In the genomic region with DNA sequence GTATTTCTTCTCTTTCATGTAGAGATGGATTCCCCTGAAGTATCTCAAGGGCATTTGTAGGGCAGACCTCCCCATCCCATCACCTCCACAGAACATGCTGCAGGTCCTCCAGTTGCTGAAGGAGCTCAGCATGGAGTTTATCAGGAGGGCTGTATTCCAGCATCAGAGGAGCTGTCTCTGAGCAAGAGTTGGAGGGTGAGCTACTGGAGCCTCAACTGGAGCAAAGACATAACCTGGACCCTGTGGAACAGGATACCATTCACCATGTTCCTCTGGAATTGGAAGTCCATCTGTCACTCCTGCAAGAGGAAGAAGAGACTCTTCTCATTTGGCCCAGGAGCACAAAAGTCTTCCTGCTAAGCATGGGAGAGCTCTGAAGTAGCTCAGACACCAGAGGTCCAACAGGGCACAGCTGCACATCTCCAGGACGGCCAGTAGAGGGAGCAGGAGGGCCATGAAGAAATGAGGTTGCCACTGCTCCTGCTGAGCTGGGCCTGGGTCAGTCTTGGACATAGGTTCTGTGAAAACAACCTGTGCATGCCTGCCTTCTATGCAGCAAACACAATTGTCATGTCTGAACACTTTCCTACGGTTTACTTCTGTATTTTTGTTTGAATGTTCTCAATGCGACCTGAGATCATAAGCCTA, we compare ENCODE assay signal across 9 mouse cellular contexts. TPM values are rescaled to one million over a fixed set of nuclear protein-coding genes. Genes with fewer than 3 reads are reported as not detected.
DNase-seq lines count a peak whose midpoint lies in the region; ATAC-seq and TF ChIP-seq lines count a peak whose summit lies in the region.
"Had no signal": no experiment of that assay in that cellular context is flagged by ENCODE, and none has a peak within 500 bp of the region (broad histone marks: within the 10 kb centered on the region; RNA-seq: fewer than 3 reads in every experiment).

No protein-coding gene starts in this region.

- H3K4me3 ChIP-seq in MEL (ENCODE audit: control insufficient read depth in 1 of 2, insufficient read depth in 1 of 2, low read depth in 2 of 2, low read length in 2 of 2), result no peak overlapping the region
- no peak overlapping the region for H3K4me3 ChIP-seq in forebrain, embryonic 16.5 days (replicated peaks; ENCODE audit: low read length)
- H3K4me3 ChIP-seq in lung, embryonic 15.5 days, result no peak overlapping the region
- H3K4me3 ChIP-seq: heart, embryonic 15.5 days had no signal

- TF ChIP-seq RAD21 in MEL (IDR thresholded peaks at IDR 0.05; ENCODE audit: low read depth, low read length), result peak; percentile 95

- no peaks in the 10 kb centered on the region for H3K36me3 ChIP-seq in MEL (ENCODE audit: control insufficient read depth in 1 of 2, insufficient read depth in 2 of 2, low read length in 2 of 2)
- no peaks in the 10 kb centered on the region for H3K36me3 ChIP-seq in forebrain, embryonic 16.5 days (ENCODE audit: control insufficient read depth, insufficient read depth)
- H3K36me3 ChIP-seq in lung, embryonic 15.5 days, result no peaks in the 10 kb centered on the region
- H3K36me3 ChIP-seq: heart, embryonic 15.5 days had no signal

- no peaks in the 10 kb centered on the region for H3K9me3 ChIP-seq in MEL (replicated peaks; ENCODE audit: insufficient read depth, low read length)
- no peaks in the 10 kb centered on the region for H3K9me3 ChIP-seq in forebrain, embryonic 16.5 days (ENCODE audit: control insufficient read depth, low read length)
- no peaks in the 10 kb centered on the region for H3K9me3 ChIP-seq in lung, embryonic 15.5 days
- H3K9me3 ChIP-seq: heart, embryonic 15.5 days had no signal

- no peak overlapping the region for H3K9ac ChIP-seq in MEL (ENCODE audit: control insufficient read depth, low read depth, low read length, poor library complexity, severe bottlenecking)
- no peak overlapping the region for H3K9ac ChIP-seq in forebrain, embryonic 16.5 days (replicated peaks; ENCODE audit: low read depth, low read length)
- 0 out of 2 replicates have a peak overlapping the region, but pooled peaks have one; percentile 7 for H3K9ac ChIP-seq in lung, embryonic 15.5 days
- H3K9ac ChIP-seq: heart, embryonic 15.5 days had no signal

- peak; percentile 84; the same call in 1 of the 2 replicates for ATAC-seq in forebrain, embryonic 16.5 days
- ATAC-seq in lung, embryonic 15.5 days (ENCODE audit: borderline replicate concordance, extremely low read depth, low FRiP score, low TSS enrichment), result peak; percentile 65; the same call in 1 of the 2 replicates

- H3K79me2 ChIP-seq in MEL (ENCODE audit: control insufficient read depth, insufficient read depth, low read length, poor library complexity), result no peaks in the 10 kb centered on the region

- TF ChIP-seq EP300 in MEL (IDR thresholded peaks at IDR 0.05; ENCODE audit: low read depth in 1 of 2, low read length in 2 of 2), result no peak

- H3K27ac ChIP-seq in MEL (ENCODE audit: control insufficient read depth, low read depth, low read length), result no peak overlapping the region
- H3K27ac ChIP-seq in forebrain, embryonic 16.5 days (ENCODE audit: low read length), result no peak overlapping the region
- no peak overlapping the region for H3K27ac ChIP-seq in lung, embryonic 15.5 days
- H3K27ac ChIP-seq: heart, embryonic 15.5 days had no signal

- no peaks in the 10 kb centered on the region for H3K4me1 ChIP-seq in MEL (ENCODE audit: control insufficient read depth in 1 of 2, insufficient read depth in 2 of 2, low read length in 2 of 2)
- H3K4me1 ChIP-seq in forebrain, embryonic 16.5 days (replicated peaks; ENCODE audit: control insufficient read depth, insufficient read depth, low read length), result no peaks in the 10 kb centered on the region
- no peaks in the 10 kb centered on the region for H3K4me1 ChIP-seq in lung, embryonic 15.5 days
- H3K4me1 ChIP-seq: heart, embryonic 15.5 days had no signal

- H3K27me3 ChIP-seq in MEL (ENCODE audit: control insufficient read depth in 1 of 2, insufficient read depth in 2 of 2, low read length in 2 of 2), result peaks cover 0 to 4% of the 10 kb centered on the region in 2 experiments; a peak in 2 of 4 replicates
- H3K27me3 ChIP-seq in forebrain, embryonic 16.5 days (replicated peaks; ENCODE audit: control insufficient read depth, insufficient read depth, low read length), result no peaks in the 10 kb centered on the region
- H3K27me3 ChIP-seq in lung, embryonic 15.5 days, result no peaks in the 10 kb centered on the region; the same call in 1 of the 2 replicates
- H3K27me3 ChIP-seq: heart, embryonic 15.5 days had no signal

- DNase-seq in MEL (ENCODE audit: low read depth, low spot score), result peak; percentile 72
- DNase-seq in cerebellum, adult 11 months, result peak; percentile 55
- peak; percentile 87 for DNase-seq in heart, postnatal 4 days
- DNase-seq in layer of hippocampus, adult 11-12 months (ENCODE audit: low spot score), result peak; percentile 76
- peak; percentile 43 for DNase-seq in ovary, adult 18-20 months (ENCODE audit: low spot score)
- peak; percentile 40 to 44 for DNase-seq in thymus, adult 18-20 months

- WGBS in forebrain, embryonic 16.5 days, result 28% methylated on average over 3 of the region's 3 CpGs
- WGBS in lung, embryonic 15.5 days, result 27% methylated on average over 3 of the region's 3 CpGs

- no peak overlapping the region for H3K4me2 ChIP-seq in forebrain, embryonic 16.5 days (ENCODE audit: low read length)
- H3K4me2 ChIP-seq in lung, embryonic 15.5 days, result no peak overlapping the region
- H3K4me2 ChIP-seq: heart, embryonic 15.5 days had no signal

- no peak for TF ChIP-seq POLR2A in MEL (IDR thresholded peaks at IDR 0.05; ENCODE audit: control insufficient read depth in 1 of 2, insufficient read depth in 1 of 2, low read depth in 1 of 2, low read length in 2 of 2, poor library complexity in 1 of 2)

- peak; percentile 95 to 98 (median 97) for TF ChIP-seq CTCF in MEL (IDR thresholded peaks at IDR 0.05 in 2 of 3, conservative IDR thresholded peaks at IDR 0.05 in 1 of 3; ENCODE audit: control insufficient read depth in 1 of 3, insufficient read depth in 1 of 3, low read depth in 2 of 3, low read length in 3 of 3, poor library complexity in 1 of 3, severe bottlenecking in 1 of 3)

TF ChIP-seq in MEL, 35 proteins besides CTCF, POLR2A, EP300 and RAD21:
- TF ChIP-seq TBP (IDR thresholded peaks at IDR 0.05; ENCODE audit: low read depth, low read length) (no peak), BHLHE40 (IDR thresholded peaks at IDR 0.05; ENCODE audit: borderline replicate concordance, low read depth, low read length) (no peak), ZC3H11A (IDR thresholded peaks at IDR 0.05; ENCODE audit: low read depth, low read length) (peak; percentile 86), NELFE (IDR thresholded peaks at IDR 0.05; ENCODE audit: low read depth, low read length) (no peak), ZNF384 (IDR thresholded peaks at IDR 0.05; ENCODE audit: low read depth, low read length) (no peak), ETS1 (IDR thresholded peaks at IDR 0.05; ENCODE audit: low read depth, low read length) (no peak), SMC3 (IDR thresholded peaks at IDR 0.05; ENCODE audit: low read depth, low read length) (peak; percentile 84), KAT2A (conservative IDR thresholded peaks at IDR 0.05; ENCODE audit: low read depth, low read length) (no peak), MEF2A (IDR thresholded peaks at IDR 0.05; ENCODE audit: extremely low read depth, insufficient replicate concordance, low read depth, low read length, poor library complexity, severe bottlenecking) (no peak), JUND (IDR thresholded peaks at IDR 0.05; ENCODE audit: low read depth, low read length) (no peak), SIN3A (IDR thresholded peaks at IDR 0.05; ENCODE audit: low read length) (0 out of 2 replicates have a peak, but pooled peaks have one; percentile 21), MAX (IDR thresholded peaks at IDR 0.05; ENCODE audit: low read length) (no peak), GATA1 (IDR thresholded peaks at IDR 0.05; ENCODE audit: low read depth, low read length) (no peak)

RNA-seq across cellular contexts. Expression of gene Ifnab, which starts 5.2 kb away (rescaled TPM):
- total RNA-seq in MEL (2012; rRNA removed), result not detected in 2 replicates
- not detected for polyA plus RNA-seq in MEL (2012; ENCODE audit: insufficient read depth in 1 of 2, insufficient read length in 2 of 2, low read depth in 1 of 2, low replicate concordance in 2 of 2, missing spikeins in 1 of 2)
- not detected in 2 replicates for polyA plus RNA-seq in forebrain, embryonic 16.5 days (2015; fragmentation: Nextera tagmentation; extraction: Ambion mirVana)
- total RNA-seq in heart, postnatal 4 days (2021), result not detected
- not detected in 2 replicates for polyA plus RNA-seq in lung, embryonic 15.5 days (2015; fragmentation: Nextera tagmentation; extraction: Ambion mirVana)
- polyA plus RNA-seq: heart, embryonic 15.5 days had no signal

RNA-seq across cellular contexts. Expression of gene Ifna2, which starts 12.6 kb away (rescaled TPM):
- not detected in 2 replicates for total RNA-seq in MEL (2012; rRNA removed)
- not detected for polyA plus RNA-seq in MEL (2012; ENCODE audit: insufficient read depth in 1 of 2, insufficient read length in 2 of 2, low read depth in 1 of 2, low replicate concordance in 2 of 2, missing spikeins in 1 of 2)
- not detected in 2 replicates for polyA plus RNA-seq in forebrain, embryonic 16.5 days (2015; fragmentation: Nextera tagmentation; extraction: Ambion mirVana)
- total RNA-seq in heart, postnatal 4 days (2021), result not detected
- not detected in 2 replicates for polyA plus RNA-seq in lung, embryonic 15.5 days (2015; fragmentation: Nextera tagmentation; extraction: Ambion mirVana)
- polyA plus RNA-seq: heart, embryonic 15.5 days had no signal

RNA-seq across cellular contexts. Expression of gene Ifna16, which starts 19.6 kb away (rescaled TPM):
- total RNA-seq in MEL (2012; rRNA removed), result not detected in 2 replicates
- not detected for polyA plus RNA-seq in MEL (2012; ENCODE audit: insufficient read depth in 1 of 2, insufficient read length in 2 of 2, low read depth in 1 of 2, low replicate concordance in 2 of 2, missing spikeins in 1 of 2)
- not detected in 2 replicates for polyA plus RNA-seq in forebrain, embryonic 16.5 days (2015; fragmentation: Nextera tagmentation; extraction: Ambion mirVana)
- not detected for total RNA-seq in heart, postnatal 4 days (2021)
- polyA plus RNA-seq in lung, embryonic 15.5 days (2015; fragmentation: Nextera tagmentation; extraction: Ambion mirVana), result not detected in 2 replicates
- polyA plus RNA-seq: heart, embryonic 15.5 days had no signal

RNA-seq across cellular contexts. Expression of gene Gm26566, which starts 25.2 kb away (rescaled TPM):
- total RNA-seq in MEL (2012; rRNA removed), result 7.8 and 9.8 TPM in 2 replicates
- polyA plus RNA-seq in MEL (2012; ENCODE audit: insufficient read depth in 1 of 2, insufficient read length in 2 of 2, low read depth in 1 of 2, low replicate concordance in 2 of 2, missing spikeins in 1 of 2), result under 1 TPM in 1 of 2 experiments, not detected in 1; 0.40 TPM
- polyA plus RNA-seq in forebrain, embryonic 16.5 days (2015; fragmentation: Nextera tagmentation; extraction: Ambion mirVana), result 1.2 and 1.4 TPM in 2 replicates
- total RNA-seq in heart, postnatal 4 days (2021), result under 1 TPM; 0.36 to 0.52 TPM
- 1.1 and 1.7 TPM in 2 replicates for polyA plus RNA-seq in lung, embryonic 15.5 days (2015; fragmentation: Nextera tagmentation; extraction: Ambion mirVana)

RNA-seq across cellular contexts. Expression of gene Klhl9, which starts 25.9 kb away (rescaled TPM):
- total RNA-seq in MEL (2012; rRNA removed), result 33.9 and 35.1 TPM in 2 replicates
- 10 to 100 TPM; 16.6 to 69.5 TPM for polyA plus RNA-seq in MEL (2012; ENCODE audit: insufficient read depth in 1 of 2, insufficient read length in 2 of 2, low read depth in 1 of 2, low replicate concordance in 2 of 2, missing spikeins in 1 of 2)
- 122 and 135 TPM in 2 replicates for polyA plus RNA-seq in forebrain, embryonic 16.5 days (2015; fragmentation: Nextera tagmentation; extraction: Ambion mirVana)
- total RNA-seq in heart, postnatal 4 days (2021), result 10 to 100 TPM; 89.6 to 91.9 TPM
- 93.3 and 96.3 TPM in 2 replicates for polyA plus RNA-seq in lung, embryonic 15.5 days (2015; fragmentation: Nextera tagmentation; extraction: Ambion mirVana)
